8 mouse cellular contexts compared by ENCODE assay signal in the genomic region with DNA sequence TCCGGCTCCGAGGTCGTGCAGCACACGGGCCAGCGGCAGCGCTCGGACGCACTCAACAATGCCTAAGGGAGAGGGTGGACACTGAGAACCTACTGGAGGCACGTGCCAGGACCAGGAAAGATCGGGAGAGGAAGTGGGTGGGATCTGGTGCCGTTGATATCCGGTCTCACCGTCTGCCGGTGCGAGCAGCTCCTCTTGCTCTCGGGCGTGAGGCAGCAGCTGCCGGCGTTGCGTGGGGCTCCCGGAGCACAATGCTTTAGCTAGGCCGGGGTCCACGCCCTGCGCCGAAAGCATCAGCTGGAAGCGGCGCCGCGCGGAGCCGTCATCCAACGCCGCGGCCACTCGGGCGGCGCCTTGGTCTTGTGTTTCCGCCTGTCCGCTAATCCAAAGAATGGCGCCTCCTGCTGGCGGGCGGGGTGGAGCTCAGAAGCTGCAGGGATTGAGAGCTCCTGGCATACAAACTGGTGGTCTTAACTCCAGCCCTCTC. TPM values are rescaled to one million over a fixed set of nuclear protein-coding genes. Genes with fewer than 3 reads are reported as not detected.
DNase-seq lines count a peak whose midpoint lies in the region; ATAC-seq and TF ChIP-seq lines count a peak whose summit lies in the region.

Gene Sco2, minus strand, starts transcription at position 85 of the 487 bp plus-strand sequence.

- DNase-seq in G1E (ENCODE audit: low spot score): peak; percentile 86
- peak; percentile 93 to 97 for DNase-seq in cerebellum, adult 18-20 months
- peak; percentile 94 for DNase-seq in forebrain, postnatal 0 days
- peak; percentile 98 for DNase-seq in heart, postnatal 4 days
- DNase-seq in layer of hippocampus, adult 8-10 months (ENCODE audit: low spot score in 2 of 2): peak; percentile 89 to 94
- DNase-seq in ovary, adult 18-20 months (ENCODE audit: low spot score): peak; percentile 73
- peak; percentile 86 for DNase-seq in thymus, postnatal 0 days (ENCODE audit: low spot score)

- H3K27ac ChIP-seq in forebrain, postnatal 0 days (ENCODE audit: low read depth, low read length): peak within 1 kb of the TSS; percentile 91
- peak within 1 kb of the TSS; percentile 93 for H3K27ac ChIP-seq in lung, embryonic 15.5 days

- peaks cover 54% of the 10 kb centered on the region for H3K36me3 ChIP-seq in G1E (replicated peaks)
- H3K36me3 ChIP-seq in forebrain, postnatal 0 days (ENCODE audit: insufficient read depth): peaks cover 35% of the 10 kb centered on the region
- peaks cover 39% of the 10 kb centered on the region for H3K36me3 ChIP-seq in lung, embryonic 15.5 days

- H3K4me2 ChIP-seq in forebrain, postnatal 0 days (ENCODE audit: low read depth): peak within 1 kb of the TSS; percentile 78
- H3K4me2 ChIP-seq in lung, embryonic 15.5 days: peak within 1 kb of the TSS; percentile 84

- peak within 1 kb of the TSS; percentile 86 for H3K4me3 ChIP-seq in G1E (ENCODE audit: low read depth, low read length)
- peak within 1 kb of the TSS; percentile 70 for H3K4me3 ChIP-seq in forebrain, postnatal 0 days (ENCODE audit: low read depth, low read length)
- H3K4me3 ChIP-seq in lung, embryonic 15.5 days: peak within 1 kb of the TSS; percentile 64

- H3K27me3 ChIP-seq in G1E (ENCODE audit: insufficient read depth, low read length): peaks cover 1% of the 10 kb centered on the region; the same call in 1 of the 2 replicates
- H3K27me3 ChIP-seq in forebrain, postnatal 0 days (ENCODE audit: insufficient read depth, low read length): peaks cover 26% of the 10 kb centered on the region
- H3K27me3 ChIP-seq in lung, embryonic 15.5 days: peaks cover 31% of the 10 kb centered on the region

- TF ChIP-seq CTCF in G1E (IDR thresholded peaks at IDR 0.05; ENCODE audit: low read depth, low read length): peak; percentile 72; the same call in 1 of the 2 replicates
- TF ChIP-seq CTCF in forebrain, postnatal 0 days (IDR thresholded peaks at IDR 0.05; ENCODE audit: low read depth): peak; percentile 91

- H3K4me1 ChIP-seq in G1E (ENCODE audit: insufficient read depth, low read depth, low read length): peaks cover 57% of the 10 kb centered on the region
- peaks cover 7% of the 10 kb centered on the region; the same call in 1 of the 2 replicates for H3K4me1 ChIP-seq in forebrain, postnatal 0 days (ENCODE audit: insufficient read depth)
- peaks cover 20% of the 10 kb centered on the region for H3K4me1 ChIP-seq in lung, embryonic 15.5 days

- under 1% methylated on average over 42 of the region's 42 CpGs for WGBS in forebrain, postnatal 0 days
- WGBS in lung, embryonic 15.5 days: under 1% methylated on average over 42 of the region's 42 CpGs

- peak within 1 kb of the TSS; percentile 92 for H3K9ac ChIP-seq in forebrain, postnatal 0 days
- H3K9ac ChIP-seq in lung, embryonic 15.5 days: peak within 1 kb of the TSS; percentile 77

- ATAC-seq in G1E (ENCODE audit: extremely low read depth, insufficient number of reproducible peaks, low FRiP score, poor library complexity, severe bottlenecking): peak; percentile 65
- ATAC-seq in forebrain, postnatal 0 days: peak; percentile 88
- peak; percentile 74 for ATAC-seq in lung, embryonic 15.5 days (ENCODE audit: borderline replicate concordance, extremely low read depth, low FRiP score, low TSS enrichment)

- peaks cover 16% of the 10 kb centered on the region for H3K9me3 ChIP-seq in G1E (replicated peaks)
- no peaks in the 10 kb centered on the region for H3K9me3 ChIP-seq in forebrain, postnatal 0 days (ENCODE audit: low read length)
- no peaks in the 10 kb centered on the region for H3K9me3 ChIP-seq in lung, embryonic 15.5 days

RNA-seq across cellular contexts. Expression of gene Sco2, which starts in this region (rescaled TPM):
- total RNA-seq in G1E (2014; fragmentation: Nextera tagmentation) (9.5 and 15.0 TPM in 2 replicates), G1E (2017) (26.2 and 27.8 TPM in 2 replicates)
- 62.3 and 64.6 TPM in 2 replicates for polyA plus RNA-seq in G1E (2012)
- total RNA-seq in forebrain, postnatal 0 days (2014; rRNA removed): 34.6 and 37.6 TPM in 2 replicates
- polyA plus RNA-seq in forebrain, postnatal 0 days (2015; fragmentation: Nextera tagmentation; extraction: Ambion mirVana): 24.0 and 24.2 TPM in 2 replicates
- 10 to 100 TPM; 13.6 to 14.1 TPM for total RNA-seq in heart, postnatal 4 days (2021)
- total RNA-seq in layer of hippocampus, adult 8-10 months (2022): 10 to 100 TPM; 29.5 to 34.5 (median 33.1) TPM
- polyA plus RNA-seq in lung, embryonic 15.5 days (2015; fragmentation: Nextera tagmentation; extraction: Ambion mirVana): 5.6 and 5.9 TPM in 2 replicates
- 9.0 and 9.2 TPM in 2 replicates for polyA plus RNA-seq in thymus, postnatal 0 days (2015; fragmentation: Nextera tagmentation; extraction: Ambion mirVana)

Comparison
In these comparisons a context has a peak if more than half of its experiments do, and no peak if none do; other contexts are left out.
1. Peak in every context shown above with its lines: DNase-seq, ATAC-seq, H3K4me3 ChIP-seq and H3K27ac ChIP-seq.